Mouse (Mus musculus) bone marrow, adult 2 months (tissue): ENCODE measurements around the gene Lexm.

Experiments
- CTCF ChIP-seq: fragments of 200-500 bp; IDR thresholded peaks from 2 replicates; pipeline ENCODE4 v1.5.1; 2011; ENCODE audit warnings: low read length, control low read depth; ENCODE audit not compliant: control insufficient read depth, insufficient read depth
- POLR2A ChIP-seq: fragments of 200-500 bp; IDR thresholded peaks from 2 replicates; pipeline ENCODE4 v1.6.1; 2011; ENCODE audit warnings: low read depth, mild to moderate bottlenecking, control low read depth, low read length, borderline replicate concordance; ENCODE audit not compliant: control insufficient read depth

DNA sequence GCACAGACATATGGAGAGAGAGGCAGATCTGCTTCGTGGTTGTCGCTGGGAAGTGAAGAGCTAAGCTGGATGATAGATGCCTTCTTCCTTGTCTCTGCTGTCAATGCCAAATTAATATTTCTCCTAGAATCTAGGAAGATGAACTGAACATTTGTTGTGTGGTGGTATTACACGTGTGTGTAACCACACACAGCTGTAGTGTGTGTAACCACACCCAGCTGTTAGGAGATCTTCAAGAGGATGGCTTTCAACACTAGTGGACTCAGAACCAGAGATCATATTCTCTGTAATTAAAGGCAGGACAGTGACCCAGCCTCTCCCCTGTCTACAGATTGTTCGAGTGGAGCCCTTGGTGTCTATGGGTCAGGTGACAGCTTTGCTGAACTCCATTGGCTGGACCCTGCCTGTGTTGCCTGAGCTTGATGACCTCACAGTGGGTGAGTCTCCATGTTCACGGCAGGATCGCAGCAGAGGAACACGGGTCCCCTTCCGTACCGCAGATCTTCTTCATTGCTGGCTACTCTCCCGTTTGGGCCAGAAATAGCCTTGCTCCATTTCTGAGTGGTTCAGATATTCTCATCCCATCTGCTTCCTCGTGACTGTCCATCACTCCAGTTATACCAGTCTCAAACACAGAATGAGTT lies 45.8 kb downstream of the Lexm start:
- no peak for TF ChIP-seq CTCF
- TF ChIP-seq POLR2A, result no peak
